Mouse (Mus musculus): Measurements from ENCODE around the gene 1700080E11Rik.

The 1700080E11Rik gene

GRCm38 (mm10) chr9:105144992-105145391, at the start of gene 1700080E11Rik:
Gene 1700080E11Rik (minus strand): TSS chr9:105145092.
- in situ Hi-C loops (cut with MboI) = loop anchor here (25.0 kb wide), 1 partner anchor 242 kb away; the partner anchor contains the start of genes Aste1 and Nek11

DNA sequence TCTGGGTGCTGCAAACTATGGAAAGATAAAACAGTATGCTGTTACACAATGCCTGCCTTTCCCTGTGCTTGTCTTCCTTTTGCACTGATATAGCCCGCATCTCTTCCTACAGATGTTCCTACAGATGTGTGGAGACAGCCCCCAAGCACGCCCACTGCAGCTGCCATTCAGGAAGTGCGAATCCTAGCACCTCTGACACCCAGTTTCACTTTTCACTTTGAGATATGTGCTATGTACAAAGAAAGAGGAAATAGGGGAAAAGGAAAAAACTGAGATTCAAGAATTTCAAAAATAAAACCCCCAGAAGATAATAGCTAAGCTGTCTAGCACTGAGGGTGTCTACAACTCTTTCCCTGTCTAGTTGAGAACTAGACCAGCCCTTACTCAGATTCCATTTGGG, 41.8 kb upstream of the 1700080E11Rik start:
- in situ Hi-C loops (cut with MboI) = no loop called here

GRCm38 (mm10) chr9:105182392-105182791, 37.5 kb upstream of the 1700080E11Rik start:
- in situ Hi-C loops (cut with MboI) = no loop called here

DNA sequence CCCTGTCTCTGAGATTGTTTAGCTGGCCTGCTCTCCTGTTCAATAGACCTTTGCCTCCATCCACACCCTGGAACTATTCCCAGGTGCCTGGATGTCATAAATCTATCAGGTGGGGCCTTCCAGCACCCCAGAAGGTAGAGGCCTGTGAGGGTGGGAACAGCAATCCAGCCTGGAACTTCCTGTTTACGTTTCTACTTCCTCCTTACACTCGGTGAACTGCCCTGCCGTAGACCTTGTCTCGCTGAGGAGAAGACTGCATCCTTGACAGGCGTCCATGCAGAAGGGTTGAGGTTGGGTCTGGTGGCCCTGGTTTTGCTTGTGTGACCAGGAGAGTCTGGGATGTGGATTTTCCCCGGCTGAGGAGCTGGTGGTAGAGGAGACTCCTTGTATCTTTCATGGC, 5.7 kb downstream of the 1700080E11Rik start:
- in situ Hi-C loops (cut with MboI) = loop anchor here (25.0 kb wide), 1 partner anchor 248 kb away; the partner anchor contains the start of genes Aste1 and Nek11

GRCm38 (mm10) chr9:105136404-105136803, 8.5 kb downstream of the 1700080E11Rik start:
- in situ Hi-C loops (cut with MboI) = loop anchor here (25.0 kb wide), 1 partner anchor 251 kb away; the partner anchor contains the start of genes Aste1 and Nek11

DNA sequence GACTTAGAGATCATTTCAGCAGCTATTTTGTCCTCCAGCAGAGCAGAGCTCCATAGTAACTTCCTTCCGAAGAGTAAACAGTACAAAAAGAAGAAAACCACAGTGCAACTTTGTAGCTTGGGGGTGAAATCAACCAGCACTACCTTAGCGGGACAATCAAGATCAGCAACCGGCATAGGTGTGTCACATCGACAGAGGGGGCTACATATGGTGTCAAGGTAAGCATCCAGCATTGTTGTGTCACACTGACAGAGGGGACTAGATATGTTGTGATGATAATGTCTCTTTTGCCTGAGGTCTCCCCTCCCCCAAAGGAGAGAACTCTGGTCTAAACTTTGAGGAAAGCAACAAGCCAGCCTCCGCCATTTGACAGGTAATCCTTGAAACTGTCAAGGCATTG, 10.4 kb downstream of the 1700080E11Rik start:
- in situ Hi-C loops (cut with MboI) = loop anchor here (25.0 kb wide), 1 partner anchor 253 kb away; the partner anchor contains the start of genes Aste1 and Nek11

DNA sequence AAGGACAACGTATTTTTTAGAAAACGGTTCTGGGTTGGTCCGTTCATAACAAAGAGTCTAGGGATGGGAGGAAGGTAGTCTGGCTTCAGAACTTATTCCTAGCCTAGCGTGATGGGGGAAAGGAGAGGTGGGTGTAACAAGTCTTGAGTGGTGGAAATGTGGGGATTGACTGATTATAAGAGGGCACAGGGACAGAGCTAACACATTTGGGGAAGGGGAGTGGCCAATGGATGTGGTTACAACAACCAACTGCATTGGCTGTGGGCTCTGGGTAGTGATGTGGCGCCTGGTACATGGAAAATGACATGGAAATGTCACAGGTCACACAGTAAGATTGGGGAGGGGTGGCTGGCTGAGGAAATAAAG, 12.9 kb downstream of the 1700080E11Rik start:
- in situ Hi-C loops (cut with MboI) = loop anchor here (25.0 kb wide), 1 partner anchor 255 kb away; the partner anchor contains the start of genes Aste1 and Nek11

DNA sequence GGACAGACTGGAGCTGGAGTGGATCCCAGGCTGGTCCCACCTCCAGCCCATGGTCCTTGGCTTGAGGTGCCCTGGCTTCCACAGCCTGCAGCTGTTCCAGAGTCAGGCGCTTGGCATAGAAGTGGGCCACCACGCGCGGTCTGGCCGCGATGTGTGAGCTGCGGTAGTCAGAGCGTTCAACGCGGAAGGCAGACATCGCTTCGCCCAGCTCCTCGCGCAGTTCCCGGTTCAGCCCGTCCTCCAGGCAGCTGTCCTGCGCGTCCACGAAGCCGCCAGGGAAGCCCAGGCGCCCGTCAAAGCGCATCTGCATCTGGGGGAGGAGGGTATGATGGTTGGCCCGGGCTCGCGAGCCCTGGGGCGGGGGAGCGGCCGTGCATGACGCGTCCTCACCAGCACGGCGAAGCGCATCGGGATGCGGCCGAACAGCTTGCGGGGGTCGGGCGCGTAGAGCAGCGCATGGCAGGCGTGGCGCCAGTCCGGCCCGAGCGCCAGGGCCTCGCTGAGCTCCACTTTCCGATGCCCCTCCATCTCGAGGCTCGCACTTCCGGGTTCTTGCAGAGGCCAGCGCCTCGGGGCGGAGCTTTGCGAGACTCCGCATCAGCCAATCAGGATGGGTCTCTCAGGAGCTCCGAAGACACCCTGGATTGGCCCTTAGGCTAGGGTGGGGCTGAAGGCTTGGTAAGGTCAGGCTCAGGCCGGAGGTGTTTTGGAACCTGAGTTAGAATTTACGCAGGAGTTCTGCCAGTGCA, 13.5 kb downstream of the 1700080E11Rik start, which contains the start of gene Nudt16:
TSS of gene Nudt16 (minus strand) at position 572 of the 749 bp plus-strand sequence.
- in situ Hi-C loops (cut with MboI) = loop anchor here (25.0 kb wide), 1 partner anchor 256 kb away; the partner anchor contains the start of genes Aste1 and Nek11

DNA sequence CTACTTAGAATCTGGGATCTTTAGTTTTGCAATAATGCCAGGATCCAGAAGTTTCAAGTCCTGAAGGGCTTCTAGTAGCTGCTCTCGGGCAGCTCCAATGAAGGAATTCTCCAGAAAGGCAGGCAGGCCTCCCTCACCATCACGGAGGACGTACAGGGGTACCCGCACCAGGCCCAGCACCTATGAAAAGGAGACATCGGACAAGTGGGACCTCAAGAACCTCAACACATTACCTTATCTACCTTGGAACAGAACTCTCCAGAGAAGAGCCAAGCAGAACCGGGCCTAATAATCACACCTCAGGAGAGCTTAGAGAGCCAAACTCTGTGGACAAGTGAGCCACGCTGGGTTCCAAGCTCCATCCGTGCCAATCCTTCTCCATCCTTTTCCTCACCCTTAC, 14.6 kb downstream of the 1700080E11Rik start:
- in situ Hi-C loops (cut with MboI) = loop anchor here (25.0 kb wide), 1 partner anchor 257 kb away; the partner anchor contains the start of genes Aste1 and Nek11

- in situ Hi-C loops (cut with MboI) = loop anchor here (25.0 kb wide), 1 partner anchor 262 kb away; the partner anchor contains the start of genes Aste1 and Nek11
Observed at GRCm38 (mm10) chr9:105125206-105125605, 19.7 kb downstream of the 1700080E11Rik start.

DNA sequence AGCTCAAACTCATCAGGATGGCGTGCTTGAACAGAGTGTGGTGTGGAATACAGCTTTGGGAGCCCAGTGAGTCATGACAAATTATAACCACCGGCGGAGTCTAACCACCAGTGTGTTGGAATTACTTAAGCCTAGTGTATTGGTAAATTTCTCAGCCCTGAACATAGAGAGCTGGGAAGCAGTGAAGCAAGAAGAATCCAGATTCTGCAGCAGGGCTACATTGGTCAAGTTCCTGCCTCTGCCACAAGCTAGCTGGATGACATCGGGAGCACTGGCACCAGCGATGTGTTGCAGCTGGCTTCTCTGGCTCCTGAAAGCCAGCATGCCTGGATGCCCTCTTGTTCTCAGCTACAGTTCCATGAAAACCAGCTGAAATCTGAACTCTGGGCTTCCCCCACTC, 41.0 kb downstream of the 1700080E11Rik start:
- in situ Hi-C loops (cut with MboI) = no loop called here

GRCm38 (mm10) chr9:105101911-105102310, 43.0 kb downstream of the 1700080E11Rik start:
- in situ Hi-C loops (cut with MboI) = no loop called here

DNA sequence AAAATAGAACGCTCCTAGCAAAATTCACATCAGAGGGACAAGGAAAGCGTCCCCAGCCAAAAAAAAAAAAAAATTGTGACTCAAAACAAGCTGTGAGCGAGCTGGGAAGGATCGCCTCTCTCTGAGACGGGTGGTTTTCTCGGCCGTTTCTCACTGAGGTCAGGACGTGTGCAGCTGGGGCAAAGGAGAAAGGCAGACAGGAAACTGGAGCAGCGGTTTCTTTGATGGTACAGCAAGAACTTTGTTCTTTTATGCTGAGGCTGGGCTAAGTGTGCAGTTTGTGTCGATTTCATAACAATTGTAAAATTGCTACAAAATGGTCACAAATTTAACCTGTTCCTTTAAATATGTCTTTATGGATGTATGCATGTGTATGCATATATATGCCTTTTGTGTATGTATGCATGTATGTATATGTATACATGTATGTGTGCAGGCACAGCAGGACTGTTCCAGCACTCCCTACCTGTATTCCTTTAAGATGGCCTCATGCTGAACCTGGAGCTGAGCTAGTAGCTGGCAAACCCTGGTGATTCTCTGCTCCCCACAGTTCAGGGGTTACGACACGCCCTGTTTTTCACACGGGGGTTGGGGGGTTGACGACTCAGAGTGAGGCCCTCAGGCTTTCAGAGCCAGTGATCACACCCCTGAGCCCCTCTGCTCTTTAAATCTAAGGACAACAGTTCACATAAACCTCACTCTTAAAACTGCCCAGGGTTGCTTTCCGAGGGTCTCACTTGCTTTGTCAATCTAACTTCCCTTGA, 43.9 kb downstream of the 1700080E11Rik start:
- in situ Hi-C loops (cut with MboI) = no loop called here
